Mouse (Mus musculus): ENCODE measurements around the gene Rapgefl1. TPM values are rescaled to one million over a fixed set of nuclear protein-coding genes. Genes with fewer than 3 reads are reported as not detected.

Gene Rapgefl1
- polyA plus RNA-seq (2017; shearing (Covaris generic)) = under 1 TPM in 1 of 2 experiments, not detected in 1; 0.38 TPM

DNA sequence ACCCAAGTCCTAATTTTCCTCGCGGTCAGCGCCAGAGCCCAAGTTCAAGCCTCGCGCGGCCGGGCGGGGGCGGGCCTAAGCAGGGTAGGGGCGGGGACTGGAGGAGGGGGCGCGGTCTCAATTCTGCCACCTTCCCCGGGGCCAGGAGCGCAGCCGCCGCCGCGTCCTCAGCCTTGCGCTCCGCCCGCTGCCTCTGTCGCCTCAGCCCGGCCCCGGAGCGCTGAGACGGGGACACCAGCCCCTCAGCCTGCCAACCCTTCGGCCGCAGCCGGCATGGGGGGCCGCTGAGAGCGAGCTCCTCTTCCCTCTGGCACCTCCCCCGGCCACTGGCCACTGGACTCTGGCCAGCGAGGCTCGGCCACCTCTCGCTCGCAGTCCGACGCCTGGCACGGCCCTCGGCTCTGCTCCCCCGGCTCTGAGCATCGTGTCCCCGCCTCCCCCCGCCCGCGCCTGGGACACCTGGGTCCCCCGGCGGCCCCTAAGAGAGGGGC is at the start of gene Rapgefl1:
TSS of gene Rapgefl1 (plus strand) at position 135 of the 491 bp plus-strand sequence.

GRCm38 (mm10) chr11:98795015-98795713 is 41.4 kb upstream of the Rapgefl1 start, which contains the start of gene Msl1:
TSS of gene Msl1 (plus strand) at chr11:98795516.

GRCm38 (mm10) chr11:98804605-98805004 is 32.0 kb upstream of the Rapgefl1 start, which contains the start of gene Casc3:
TSS of gene Casc3 (plus strand) at chr11:98804905.

DNA sequence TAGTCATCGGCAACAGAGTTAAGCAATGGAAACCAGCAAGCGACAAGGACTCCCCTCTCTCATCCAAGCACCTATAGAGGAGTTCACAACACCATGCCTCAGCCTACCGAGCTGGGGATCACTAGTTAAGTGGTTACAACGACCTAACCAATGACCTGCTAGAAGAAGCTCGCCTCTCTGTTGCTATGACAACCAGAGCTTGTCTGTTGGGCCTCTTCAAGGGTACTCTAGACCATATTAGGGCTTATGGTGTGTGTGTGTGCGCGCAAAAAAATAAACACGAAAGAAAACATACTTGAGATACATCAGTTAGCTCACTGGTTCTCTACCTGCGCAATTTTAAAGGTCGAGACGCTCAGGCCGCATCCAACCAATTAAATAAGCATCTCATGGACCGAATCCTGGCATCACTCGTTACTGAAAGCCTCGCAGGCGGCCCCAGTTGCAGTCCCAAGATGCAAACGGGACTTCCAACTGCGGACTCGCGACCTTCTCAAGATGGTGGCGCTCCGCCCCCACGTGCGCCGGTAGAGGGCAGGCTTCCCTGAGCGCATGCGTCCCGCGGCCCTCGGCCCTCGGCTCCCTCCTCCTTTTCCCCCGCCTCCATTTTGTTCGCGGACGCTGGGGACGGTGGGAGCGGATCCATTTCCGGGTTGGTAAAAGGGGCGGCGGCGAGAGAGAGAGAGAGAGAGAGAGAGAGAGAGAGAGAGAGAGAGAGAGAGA is 26.6 kb downstream of the Rapgefl1 start, which contains the start of gene Wipf2:
TSS of gene Wipf2 (plus strand) at position 611 of the 723 bp plus-strand sequence.

Other genes starting within 250 kb of the Rapgefl1 start
- gene Ormdl3, start 249.4 kb upstream of the Rapgefl1 start, polyA plus RNA-seq (2017; shearing (Covaris generic)) = 10 to 100 TPM; 60.0 to 64.2 TPM
- gene Lrrc3c, start 238.5 kb upstream of the Rapgefl1 start, polyA plus RNA-seq (2017; shearing (Covaris generic)) = not detected
- gene Gm12355, start 211.1 kb upstream of the Rapgefl1 start, polyA plus RNA-seq (2017; shearing (Covaris generic)) = 1 to 10 TPM; 4.5 to 5.4 TPM
- under 1 TPM in 1 of 2 experiments, not detected in 1; 0.23 TPM for gene Gsdma3, start 210.4 kb upstream of the Rapgefl1 start, polyA plus RNA-seq (2017; shearing (Covaris generic))
- under 1 TPM in 1 of 2 experiments, not detected in 1; 0.45 TPM for gene Gsdma2, start 190.0 kb upstream of the Rapgefl1 start, polyA plus RNA-seq (2017; shearing (Covaris generic))
- gene Gsdma, start 172.4 kb upstream of the Rapgefl1 start, polyA plus RNA-seq (2017; shearing (Covaris generic)) = under 1 TPM in 1 of 2 experiments, not detected in 1; 0.29 TPM
- gene Psmd3, start 154.2 kb upstream of the Rapgefl1 start, polyA plus RNA-seq (2017; shearing (Covaris generic)) = 100 to 1,000 TPM; 120 to 151 TPM
- gene Csf3, start 135.5 kb upstream of the Rapgefl1 start, polyA plus RNA-seq (2017; shearing (Covaris generic)) = not detected
- gene Med24, start 107.3 kb upstream of the Rapgefl1 start, polyA plus RNA-seq (2017; shearing (Covaris generic)) = 10 to 100 TPM; 35.5 to 58.3 TPM
- gene Thra, start 96.1 kb upstream of the Rapgefl1 start, polyA plus RNA-seq (2017; shearing (Covaris generic)) = 1 to 10 TPM; 1.5 to 5.7 TPM
- 1 to 10 TPM in 1 of 2 experiments, under 1 TPM in 1; 0.90 to 4.9 TPM for gene Nr1d1, start 61.5 kb upstream of the Rapgefl1 start, polyA plus RNA-seq (2017; shearing (Covaris generic))
- 10 to 100 TPM; 20.7 to 23.0 TPM for gene Msl1, start 41.3 kb upstream of the Rapgefl1 start, polyA plus RNA-seq (2017; shearing (Covaris generic))
- gene Casc3, start 31.9 kb upstream of the Rapgefl1 start, polyA plus RNA-seq (2017; shearing (Covaris generic)) = 10 to 100 TPM; 57.3 to 71.1 TPM
- 1 to 10 TPM; 3.2 to 4.3 TPM for gene Wipf2, start 26.9 kb downstream of the Rapgefl1 start, polyA plus RNA-seq (2017; shearing (Covaris generic))
- 10 to 100 TPM; 12.5 to 14.6 TPM for gene Cdc6, start 71.0 kb downstream of the Rapgefl1 start, polyA plus RNA-seq (2017; shearing (Covaris generic))
- 10 to 100 TPM; 42.7 to 74.8 TPM for gene Rara, start 91.0 kb downstream of the Rapgefl1 start, polyA plus RNA-seq (2017; shearing (Covaris generic))
- under 1 TPM; 0.36 to 0.64 TPM for gene Gjd3, start 146.2 kb downstream of the Rapgefl1 start, polyA plus RNA-seq (2017; shearing (Covaris generic))
- gene Top2a, start 187.4 kb downstream of the Rapgefl1 start, polyA plus RNA-seq (2017; shearing (Covaris generic)) = 10 to 100 TPM; 49.4 to 51.6 TPM
- 100 to 1,000 TPM; 347 to 701 TPM for gene Igfbp4, start 204.5 kb downstream of the Rapgefl1 start, polyA plus RNA-seq (2017; shearing (Covaris generic))

All from activated CD4-positive, CD25-positive, alpha-beta regulatory T cell (primary cell).